38 mouse cellular contexts compared by ENCODE assay signal in genomic region chr3:87383308-87383707, GRCm38 (mm10). TPM values are rescaled to one million over a fixed set of nuclear protein-coding genes. Genes with fewer than 3 reads are reported as not detected.
"Had no signal": no experiment of that assay in that cellular context is flagged by ENCODE, and none has a peak within 500 bp of the region (broad histone marks: within the 10 kb centered on the region; RNA-seq: fewer than 3 reads in every experiment).

No protein-coding gene starts in this region.

- DNase-seq: gastrocnemius, adult 2 months; gastrocnemius, postnatal 10 days; gastrocnemius, postnatal 36 days; heart, adult 18-20 months; heart, postnatal 10 days; heart, postnatal 36 days; kidney, adult 11 months; kidney, adult 2 months; kidney, adult 9 months; kidney, postnatal 14 days; kidney, postnatal 36 days; layer of hippocampus, adult 9-11 months; layer of hippocampus, postnatal 36 days; left cerebral cortex, postnatal 4 days; liver, embryonic 13.5 days had no signal

- ATAC-seq: hindbrain, postnatal 0 days; intestine, embryonic 16.5 days had no signal

RNA-seq across cellular contexts. Expression of gene Fcrl1, which starts 7.1 kb away (rescaled TPM):
- total RNA-seq: gastrocnemius, adult 2 months; gastrocnemius, postnatal 10 days; gastrocnemius, postnatal 36 days; left cerebral cortex, postnatal 4 days had no signal
- polyA plus RNA-seq: heart, embryonic 10.5 days; heart, embryonic 12.5 days; hindbrain, embryonic 11.5 days; hindbrain, postnatal 0 days had no signal

RNA-seq across cellular contexts. Expression of gene Cd5l, which starts 25.6 kb away (rescaled TPM):
- total RNA-seq: gastrocnemius, adult 2 months; gastrocnemius, postnatal 10 days; gastrocnemius, postnatal 36 days; hindbrain, postnatal 0 days; layer of hippocampus, adult 18-20 months; layer of hippocampus, postnatal 36 days; left cerebral cortex, adult 18-20 months; left cerebral cortex, adult 8-10 months; left cerebral cortex, postnatal 10 days; left cerebral cortex, postnatal 25 days; left cerebral cortex, postnatal 4 days had no signal
- polyA plus RNA-seq: heart, embryonic 10.5 days; heart, embryonic 14.5 days; hindbrain, embryonic 13.5 days had no signal

RNA-seq across cellular contexts. Expression of gene Fcrl5, which starts 52.3 kb away (rescaled TPM):
- total RNA-seq: gastrocnemius, adult 2 months; gastrocnemius, postnatal 10 days; gastrocnemius, postnatal 36 days; heart, postnatal 10 days; heart, postnatal 36 days; hematopoietic stem cell, adult 5-6 weeks; hindbrain, postnatal 0 days; layer of hippocampus, adult 18-20 months; layer of hippocampus, postnatal 36 days; left cerebral cortex, adult 18-20 months; left cerebral cortex, adult 8-10 months; left cerebral cortex, postnatal 25 days; left cerebral cortex, postnatal 4 days; liver, adult 2 months had no signal
- polyA plus RNA-seq: heart, embryonic 10.5 days; heart, embryonic 12.5 days; heart, embryonic 14.5 days; heart, embryonic 16.5 days; hindbrain, embryonic 11.5 days; hindbrain, embryonic 13.5 days; hindbrain, embryonic 15.5 days; hindbrain, postnatal 0 days; intestine, embryonic 14.5 days; intestine, embryonic 16.5 days; kidney, embryonic 15.5 days; kidney, postnatal 0 days; limb, embryonic 11.5 days; limb, embryonic 13.5 days; limb, embryonic 15.5 days; liver, embryonic 13.5 days; liver, embryonic 15.5 days had no signal
